Mouse (Mus musculus): ENCODE data around the gene Bcl2l13.
A peak's percentile ranks its signal among the peaks of the same experiment; 100 is the strongest.

The Bcl2l13 gene

DNA sequence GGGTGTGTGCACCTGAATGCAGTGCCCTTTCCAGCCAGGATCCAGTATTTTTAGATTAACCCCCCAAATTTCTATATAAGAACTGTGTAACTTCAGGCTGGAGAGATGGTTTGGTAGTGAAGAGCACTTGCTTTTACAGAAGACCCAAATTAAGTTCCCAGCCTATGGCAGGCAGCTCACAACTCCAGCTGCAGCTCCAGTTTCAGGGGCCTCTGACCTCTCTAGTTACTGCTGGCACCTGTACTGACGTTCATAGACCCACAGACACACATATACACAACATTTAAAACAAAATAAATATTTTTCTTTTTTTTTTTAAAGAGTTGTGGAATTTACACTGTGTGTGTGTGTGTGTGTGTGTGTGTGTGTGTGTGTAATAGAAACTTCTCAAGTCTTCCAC, 93.4 kb downstream of the Bcl2l13 start:
- no peak for DNase-seq (ENCODE audit: low spot score in 2 of 2)

GRCm38 (mm10) chr6:120930450-120931306, 94.7 kb downstream of the Bcl2l13 start:
- DNase-seq (ENCODE audit: low spot score in 2 of 2): no peak

GRCm38 (mm10) chr6:120932597-120932996, 96.6 kb downstream of the Bcl2l13 start:
- peak in 1 of 2 experiments; percentile 26 for DNase-seq (ENCODE audit: low spot score in 2 of 2)

GRCm38 (mm10) chr6:120933670-120934069, 97.7 kb downstream of the Bcl2l13 start:
- DNase-seq (ENCODE audit: low spot score in 2 of 2): no peak

GRCm38 (mm10) chr6:120934176-120934575, 98.2 kb downstream of the Bcl2l13 start:
- DNase-seq (ENCODE audit: low spot score in 2 of 2): no peak

DNA sequence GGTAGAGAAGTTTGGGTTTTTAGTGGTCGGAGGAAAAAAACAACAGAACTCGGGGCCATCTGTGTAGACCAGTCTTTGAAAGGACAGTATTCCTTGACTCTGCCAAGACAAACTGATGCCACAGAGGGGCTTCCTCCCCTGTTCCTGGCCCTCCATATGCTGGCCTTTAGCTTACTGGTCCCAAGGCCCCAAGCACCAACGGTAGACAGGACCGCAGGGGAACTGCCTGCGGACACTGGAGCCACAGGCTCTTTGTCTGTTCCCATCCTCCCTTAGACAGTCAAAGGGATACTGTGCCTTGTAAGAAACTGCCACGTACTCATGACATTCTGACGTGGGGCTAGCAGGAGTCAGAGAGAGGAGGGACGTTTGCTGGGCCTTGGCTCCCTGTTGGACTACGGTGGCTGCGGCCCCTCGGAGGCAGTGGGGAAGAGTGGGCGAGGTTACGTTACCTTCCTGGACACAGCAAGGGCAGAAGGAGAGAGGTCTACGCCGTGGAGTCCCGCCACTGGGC, 101.1 kb downstream of the Bcl2l13 start:
- DNase-seq (ENCODE audit: low spot score in 2 of 2): no peak

GRCm38 (mm10) chr6:120937999-120938608, 102.1 kb downstream of the Bcl2l13 start:
- no peak for DNase-seq (ENCODE audit: low spot score in 2 of 2)

- no peak for DNase-seq (ENCODE audit: low spot score in 2 of 2)
Measured at GRCm38 (mm10) chr6:120938763-120939450, 102.9 kb downstream of the Bcl2l13 start.

DNA sequence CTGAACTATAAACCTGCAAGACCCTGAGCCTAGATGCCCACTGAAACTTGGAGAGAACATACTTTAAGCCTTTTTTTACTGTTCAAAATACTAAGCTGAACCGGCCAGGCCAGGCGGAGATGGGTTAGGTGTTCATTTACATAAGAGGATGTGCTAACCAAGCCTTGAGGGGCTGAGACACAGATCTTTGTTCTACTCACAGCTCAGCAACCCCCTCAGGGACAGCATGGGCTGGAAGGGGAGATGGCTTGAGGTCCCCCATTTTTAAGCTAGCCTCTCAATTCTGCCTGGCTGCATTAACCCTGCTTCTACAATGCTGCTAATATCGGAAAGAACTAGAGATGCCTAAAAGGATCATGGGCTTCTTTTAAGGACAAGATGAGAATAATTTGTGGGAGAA, 103.8 kb downstream of the Bcl2l13 start:
- DNase-seq (ENCODE audit: low spot score in 2 of 2): no peak

GRCm38 (mm10) chr6:120940446-120941083, 104.6 kb downstream of the Bcl2l13 start:
- no peak for DNase-seq (ENCODE audit: low spot score in 2 of 2)

DNA sequence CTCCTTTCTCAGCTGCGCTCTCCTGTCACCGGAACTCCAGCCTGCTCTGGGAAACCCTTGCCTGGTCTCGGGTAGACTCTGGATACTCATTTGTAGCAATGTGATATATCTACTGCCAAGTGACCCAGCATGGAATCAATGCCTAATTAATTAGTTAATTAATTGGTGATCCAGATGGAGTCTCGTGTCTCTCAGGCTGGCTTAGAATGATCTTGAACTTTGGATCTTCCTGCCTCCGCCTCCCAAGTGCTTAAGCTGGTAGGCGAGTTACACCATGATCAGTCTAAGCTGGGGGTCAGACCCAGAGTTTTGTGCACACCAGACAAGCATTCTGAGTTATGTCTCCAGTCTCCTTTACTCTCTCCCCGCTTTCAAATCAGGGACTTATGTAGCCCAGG, 105.1 kb downstream of the Bcl2l13 start:
- DNase-seq (ENCODE audit: low spot score in 2 of 2): no peak

- DNase-seq (ENCODE audit: low spot score in 2 of 2): no peak
Measured at GRCm38 (mm10) chr6:120941575-120941974, 105.6 kb downstream of the Bcl2l13 start.
